8 mouse cellular contexts compared by ENCODE assay signal in genomic region chr8:88604065-88605038, GRCm38 (mm10). TPM values are rescaled to one million over a fixed set of nuclear protein-coding genes. Genes with fewer than 3 reads are reported as not detected.
A peak's percentile ranks its signal among the peaks of the same experiment; 100 is the strongest.
DNase-seq lines count a peak whose midpoint lies in the region; ATAC-seq lines count a peak whose summit lies in the region.

No protein-coding gene starts in this region.

- peak; percentile 91 for ATAC-seq in hindbrain, embryonic 12.5 days (ENCODE audit: low FRiP score)
- ATAC-seq in midbrain, embryonic 15.5 days (replicated peaks), result peak; percentile 92
- no peak for ATAC-seq in monocyte, adult 5-6 weeks (replicated peaks; ENCODE audit: insufficient number of reproducible peaks, low FRiP score, low TSS enrichment, poor library complexity, severe bottlenecking)

- H3K27me3 ChIP-seq in hindbrain, embryonic 12.5 days, result no peaks in the 10 kb centered on the region
- H3K27me3 ChIP-seq in midbrain, embryonic 15.5 days (replicated peaks), result no peaks in the 10 kb centered on the region

- WGBS in hindbrain, embryonic 12.5 days, result 4% methylated on average over 20 of the region's 20 CpGs
- WGBS in midbrain, embryonic 15.5 days, result 3% methylated on average over 20 of the region's 20 CpGs

- no peaks in the 10 kb centered on the region for H3K36me3 ChIP-seq in hindbrain, embryonic 12.5 days
- H3K36me3 ChIP-seq in midbrain, embryonic 15.5 days (replicated peaks), result no peaks in the 10 kb centered on the region

- H3K4me1 ChIP-seq in hindbrain, embryonic 12.5 days, result peaks cover 28% of the 10 kb centered on the region
- H3K4me1 ChIP-seq in midbrain, embryonic 15.5 days, result peaks cover 29% of the 10 kb centered on the region

- H3K27ac ChIP-seq in hindbrain, embryonic 12.5 days, result peak overlapping the region; percentile 68; the same call in 1 of the 2 replicates
- peak overlapping the region; percentile 55 for H3K27ac ChIP-seq in midbrain, embryonic 15.5 days

- peak overlapping the region; percentile 30 for H3K4me3 ChIP-seq in hindbrain, embryonic 12.5 days
- H3K4me3 ChIP-seq in midbrain, embryonic 15.5 days, result peak overlapping the region; percentile 29

- peak overlapping the region; percentile 59 for H3K4me2 ChIP-seq in hindbrain, embryonic 12.5 days (replicated peaks)
- peak overlapping the region; percentile 54 for H3K4me2 ChIP-seq in midbrain, embryonic 15.5 days

- peak overlapping the region; percentile 50 for H3K9ac ChIP-seq in hindbrain, embryonic 12.5 days
- H3K9ac ChIP-seq in midbrain, embryonic 15.5 days, result no peak overlapping the region

- peak; percentile 66 for DNase-seq in CD4-positive, CD25-positive, alpha-beta regulatory T cell, adult 2 months (ENCODE audit: low read depth, low spot score)
- DNase-seq in adrenal gland, postnatal 14 days, result peak; percentile 77
- DNase-seq in forelimb bud, embryonic 11.5 days (ENCODE audit: low read depth, low spot score), result peak; percentile 88
- DNase-seq in left cerebral cortex, postnatal 4 days, result peak; percentile 94
- peak; percentile 80 for DNase-seq in thymus, postnatal 0 days (ENCODE audit: low spot score)

- intact Hi-C loops in left cerebral cortex, postnatal 4 days (cut with DNase I), result loop anchor here (10.0 kb wide), 1 partner anchor 80 kb away; the partner anchor contains the start of gene Nkd1

- 0 out of 2 replicates have a peak, but pooled peaks cover 9% of the 10 kb centered on the region for H3K9me3 ChIP-seq in hindbrain, embryonic 12.5 days (replicated peaks)
- no peaks in the 10 kb centered on the region for H3K9me3 ChIP-seq in midbrain, embryonic 15.5 days

RNA-seq across cellular contexts. Expression of gene Snx20, which starts 31.6 kb away (rescaled TPM):
- 1.0 and 5.4 TPM in 2 replicates for total RNA-seq in adrenal gland, postnatal 14 days (2021)
- 1.5 and 1.7 TPM in 2 replicates for polyA plus RNA-seq in hindbrain, embryonic 12.5 days (2016; fragmentation: Nextera tagmentation; extraction: Ambion mirVana)
- under 1 TPM; 0.84 to 0.89 TPM for total RNA-seq in left cerebral cortex, postnatal 4 days (2021)
- polyA plus RNA-seq in midbrain, embryonic 15.5 days (2015; fragmentation: Nextera tagmentation; extraction: Ambion mirVana), result 1.1 and 1.8 TPM in 2 replicates
- polyA plus RNA-seq in thymus, postnatal 0 days (2015; fragmentation: Nextera tagmentation; extraction: Ambion mirVana), result 14.2 and 14.5 TPM in 2 replicates
- 67.8 to 81.1 TPM (median 72.6 TPM) in 3 replicates for total RNA-seq in monocyte, adult 5-6 weeks (2017)

RNA-seq across cellular contexts. Expression of gene Nod2, which starts 42.8 kb away (rescaled TPM):
- 0.64 and 0.78 TPM in 2 replicates for total RNA-seq in adrenal gland, postnatal 14 days (2021)
- polyA plus RNA-seq in hindbrain, embryonic 12.5 days (2016; fragmentation: Nextera tagmentation; extraction: Ambion mirVana), result 0.13 and 0.25 TPM in 2 replicates
- total RNA-seq in left cerebral cortex, postnatal 4 days (2021), result under 1 TPM; 0.66 to 0.89 TPM
- 0.15 and 0.18 TPM in 2 replicates for polyA plus RNA-seq in midbrain, embryonic 15.5 days (2015; fragmentation: Nextera tagmentation; extraction: Ambion mirVana)
- 0.21 and 0.22 TPM in 2 replicates for polyA plus RNA-seq in thymus, postnatal 0 days (2015; fragmentation: Nextera tagmentation; extraction: Ambion mirVana)
- 6.7 to 12.7 TPM (median 8.3 TPM) in 3 replicates for total RNA-seq in monocyte, adult 5-6 weeks (2017)

Comparison
In these comparisons a context has a peak if more than half of its experiments do, and no peak if none do; other contexts are left out.
1. RNA of gene Snx20, which starts 31.6 kb away (total RNA-seq): 67.8 to 81.1 TPM in monocyte, adult 5-6 weeks; 1.0 to 5.4 TPM in adrenal gland, postnatal 14 days and 0.84 to 0.89 TPM in left cerebral cortex, postnatal 4 days; every median in the first group is over 10 times any median in the second.
2. Peak in every context shown above with its lines, with median percentiles within 50 percentile points of each other: DNase-seq.